Mouse (Mus musculus) heart, postnatal 10 days (tissue): ENCODE data around the gene 6430548M08Rik. TPM values are rescaled to one million over a fixed set of nuclear protein-coding genes. Genes with fewer than 3 reads are reported as not detected.
A peak's percentile ranks its signal among the peaks of the same experiment; 100 is the strongest.

Experiments
- DNase-seq, 2 experiments: peaks; one replicate each; pipeline ENCODE4 v3.0.0; 2021
- intact Hi-C: fragments of 180-260 bp; cut with DNase I; formaldehyde crosslinking; loops from one replicate; pipeline ENCODE4 v1.15.1; 2025
- total RNA-seq, 2 experiments: library from RNA; stranded (reverse); gene quantifications; 2 replicates each; pipeline ENCODE4 v1.2.3; 2021

6430548M08Rik gene
- total RNA-seq, 2 experiments from 2014 or later = 18.7 to 20.1 TPM

- DNase-seq = no peak
- intact Hi-C loops = loop anchor here (2.0 to 10.0 kb wide), 7 partner anchors 39 to 429 kb away; no protein-coding TSS in a partner anchor
Observed at GRCm38 (mm10) chr8:120178124-120178514, 64.2 kb downstream of the 6430548M08Rik start.

- intact Hi-C loops = loop anchor here (2.0 to 10.0 kb wide), 7 partner anchors 38 to 428 kb away; no protein-coding TSS in a partner anchor
- DNase-seq = peak; percentile 94 to 96
Observed at GRCm38 (mm10) chr8:120179027-120179431, 65.1 kb downstream of the 6430548M08Rik start.

GRCm38 (mm10) chr8:120180445-120180970, 66.6 kb downstream of the 6430548M08Rik start:
- DNase-seq = no peak
- intact Hi-C loops = no loop called here

GRCm38 (mm10) chr8:120181274-120181673, 67.3 kb downstream of the 6430548M08Rik start:
- intact Hi-C loops = no loop called here

GRCm38 (mm10) chr8:120181861-120182414, 68.0 kb downstream of the 6430548M08Rik start:
- DNase-seq = no peak
- intact Hi-C loops = no loop called here

More at GRCm38 (mm10) chr8:120181274-120181673, 67.3 kb downstream of the 6430548M08Rik start:
- no peak for DNase-seq

GRCm38 (mm10) chr8:120184366-120184765, 70.4 kb downstream of the 6430548M08Rik start:
- intact Hi-C loops = no loop called here
- peak; percentile 63 to 67 for DNase-seq

GRCm38 (mm10) chr8:120184850-120185792, 71.2 kb downstream of the 6430548M08Rik start:
- intact Hi-C loops = no loop called here
- DNase-seq = peak; percentile 71 to 76

- intact Hi-C loops = loop anchor here (1.0 kb wide), 1 partner anchor 20 kb away; no protein-coding TSS in a partner anchor
- peak; percentile 65 to 73 for DNase-seq
Observed at GRCm38 (mm10) chr8:120186454-120186853, 72.5 kb downstream of the 6430548M08Rik start.

GRCm38 (mm10) chr8:120188510-120188909, 74.6 kb downstream of the 6430548M08Rik start:
- intact Hi-C loops = no loop called here
- peak; percentile 69 to 76 for DNase-seq

GRCm38 (mm10) chr8:120189440-120189839, 75.5 kb downstream of the 6430548M08Rik start:
- no peak for DNase-seq
- intact Hi-C loops = no loop called here

- no peak for DNase-seq
- intact Hi-C loops = no loop called here
Observed at GRCm38 (mm10) chr8:120190107-120190809, 76.3 kb downstream of the 6430548M08Rik start.

GRCm38 (mm10) chr8:120190810-120191413, 77.0 kb downstream of the 6430548M08Rik start:
- peak; percentile 98 for DNase-seq
- intact Hi-C loops = no loop called here

GRCm38 (mm10) chr8:120191633-120192032, 77.7 kb downstream of the 6430548M08Rik start:
- intact Hi-C loops = no loop called here
- DNase-seq = peak in 1 of 2 experiments; percentile 53

GRCm38 (mm10) chr8:120192118-120192517, 78.2 kb downstream of the 6430548M08Rik start:
- intact Hi-C loops = no loop called here
- DNase-seq = no peak

- intact Hi-C loops = no loop called here
Observed at GRCm38 (mm10) chr8:120201351-120201750, 87.4 kb downstream of the 6430548M08Rik start.

GRCm38 (mm10) chr8:120202546-120202945, 88.6 kb downstream of the 6430548M08Rik start:
- DNase-seq = peak; percentile 75
- intact Hi-C loops = no loop called here

More at GRCm38 (mm10) chr8:120201351-120201750, 87.4 kb downstream of the 6430548M08Rik start:
- DNase-seq = no peak

- peak; percentile 74 to 81 for DNase-seq
- intact Hi-C loops = no loop called here
Observed at GRCm38 (mm10) chr8:120204736-120205360, 90.9 kb downstream of the 6430548M08Rik start.

- intact Hi-C loops = loop anchor here (1.0 kb wide), 1 partner anchor 20 kb away; no protein-coding TSS in a partner anchor
- DNase-seq = no peak
Observed at GRCm38 (mm10) chr8:120205916-120206315, 92.0 kb downstream of the 6430548M08Rik start.

GRCm38 (mm10) chr8:120207364-120207763, 93.4 kb downstream of the 6430548M08Rik start:
- DNase-seq = no peak
- intact Hi-C loops = no loop called here
